ENCODE assay signal across 23 mouse cellular contexts in genomic region chr2:154638521-154638920, GRCm38 (mm10). TPM values are rescaled to one million over a fixed set of nuclear protein-coding genes. Genes with fewer than 3 reads are reported as not detected.
DNase-seq lines count a peak whose midpoint lies in the region; TF ChIP-seq lines count a peak whose summit lies in the region.
"Had no signal": no experiment of that assay in that cellular context is flagged by ENCODE, and none has a peak within 500 bp of the region (broad histone marks: within the 10 kb centered on the region; RNA-seq: fewer than 3 reads in every experiment).

No protein-coding gene starts in this region.

- H3K4me1 ChIP-seq in testis, adult 2 months (ENCODE audit: control insufficient read depth, insufficient read depth, low read length) = no peaks in the 10 kb centered on the region
- H3K4me1 ChIP-seq: embryonic facial prominence, embryonic 13.5 days; limb, embryonic 12.5 days had no signal

- no peak for TF ChIP-seq POLR2A in testis, adult 2 months (IDR thresholded peaks at IDR 0.05; ENCODE audit: control insufficient read depth, low read depth, low read length)

- no peak overlapping the region for H3K27ac ChIP-seq in left cerebral cortex, adult 2 months
- H3K27ac ChIP-seq in testis, adult 2 months (ENCODE audit: control insufficient read depth, insufficient read depth, low read depth, low read length) = no peak overlapping the region
- H3K27ac ChIP-seq: embryonic facial prominence, embryonic 13.5 days; limb, embryonic 12.5 days; lung, embryonic 15.5 days had no signal

- DNase-seq in left cerebral cortex, adult 2 months (ENCODE audit: extremely low spot score in 1 of 2, low spot score in 2 of 2) = no peak
- no peak for DNase-seq in left cerebral cortex, adult 18-20 months (ENCODE audit: low spot score in 2 of 2)
- DNase-seq in testis, postnatal 14 days (ENCODE audit: low spot score) = no peak
- peak; percentile 73 for DNase-seq in ZHBTc4 (ENCODE audit: low read depth, low spot score)
- DNase-seq in frontal cortex, postnatal 36 days (ENCODE audit: low spot score in 2 of 2) = no peak
- no peak for DNase-seq in urinary bladder, postnatal 25 days (ENCODE audit: low spot score)
- DNase-seq: adrenal gland, adult 2 months; cerebellum, adult 9-10 months; heart, postnatal 10 days; kidney, adult 9 months; kidney, postnatal 36 days; midbrain, embryonic 14.5 days; thymus, adult 2 months had no signal

- H3K4me3 ChIP-seq in left cerebral cortex, adult 2 months = no peak overlapping the region
- H3K4me3 ChIP-seq in testis, adult 2 months (ENCODE audit: control insufficient read depth, low read depth, low read length) = no peak overlapping the region
- H3K4me3 ChIP-seq: embryonic facial prominence, embryonic 13.5 days; limb, embryonic 12.5 days; lung, embryonic 15.5 days had no signal

- H3K36me3 ChIP-seq in testis, adult 2 months (ENCODE audit: control insufficient read depth, insufficient read depth, low read length) = no peaks in the 10 kb centered on the region

- intact Hi-C loops in left cerebral cortex, adult 2 months (cut with DNase I) = no loop called here

- H3K27me3 ChIP-seq in testis, adult 2 months (ENCODE audit: control insufficient read depth, insufficient read depth, low read length) = no peaks in the 10 kb centered on the region
- H3K27me3 ChIP-seq: embryonic facial prominence, embryonic 13.5 days; limb, embryonic 12.5 days; lung, embryonic 15.5 days had no signal

- TF ChIP-seq CTCF in left cerebral cortex, adult 2 months (IDR thresholded peaks at IDR 0.05) = peak; percentile 15; the same call in 1 of the 2 replicates
- TF ChIP-seq CTCF in testis, adult 2 months (IDR thresholded peaks at IDR 0.05; ENCODE audit: control insufficient read depth, insufficient read depth, insufficient replicate concordance, low read depth, low read length) = peak; percentile 66; the same call in 1 of the 2 replicates

RNA-seq across cellular contexts. Expression of gene Chmp4b, which starts 13.0 kb away (rescaled TPM):
- total RNA-seq in left cerebral cortex, adult 2 months (2021) = 100 to 1,000 TPM; 215 to 217 TPM
- 100 to 1,000 TPM; 222 to 229 TPM for total RNA-seq in left cerebral cortex, adult 18-20 months (2021)
- 133 and 135 TPM in 2 replicates for polyA plus RNA-seq in testis, adult 2 months (2012; rRNA removed)

RNA-seq across cellular contexts. Expression of gene 4930519P11Rik, which starts 25.3 kb away (rescaled TPM):
- not detected for total RNA-seq in left cerebral cortex, adult 2 months (2021)
- not detected for total RNA-seq in left cerebral cortex, adult 18-20 months (2021)
- polyA plus RNA-seq in testis, adult 2 months (2012; rRNA removed) = 83.8 and 97.1 TPM in 2 replicates
- total RNA-seq: common myeloid progenitor, adult 5-6 weeks; G1E; gastrocnemius, adult 18-20 months; heart, postnatal 10 days; left cerebral cortex, postnatal 10 days had no signal
- polyA plus RNA-seq: embryonic facial prominence, embryonic 13.5 days; forebrain, embryonic 16.5 days; inflammation-experienced regulatory T-cells, adult 6 months; limb, embryonic 12.5 days; lung, embryonic 15.5 days had no signal

RNA-seq across cellular contexts. Expression of gene Zfp341, which starts 25.4 kb away (rescaled TPM):
- total RNA-seq in left cerebral cortex, adult 2 months (2021) = 10 to 100 TPM; 11.1 to 11.7 TPM
- 10 to 100 TPM; 11.0 to 11.4 TPM for total RNA-seq in left cerebral cortex, adult 18-20 months (2021)
- 1.1 and 1.2 TPM in 2 replicates for polyA plus RNA-seq in testis, adult 2 months (2012; rRNA removed)

RNA-seq across cellular contexts. Expression of gene Pxmp4, which starts 35.0 kb away (rescaled TPM):
- 10 to 100 TPM; 12.8 to 14.2 TPM for total RNA-seq in left cerebral cortex, adult 2 months (2021)
- total RNA-seq in left cerebral cortex, adult 18-20 months (2021) = 10 to 100 TPM in 1 of 2 experiments, 1 to 10 TPM in 1; 9.5 to 12.3 TPM
- polyA plus RNA-seq in testis, adult 2 months (2012; rRNA removed) = 3.3 TPM in 2 replicates
